Comparison of ENCODE assay signal across 13 mouse cellular contexts in genomic region chr7:105783861-105784260, GRCm38 (mm10). TPM values are rescaled to one million over a fixed set of nuclear protein-coding genes. Genes with fewer than 3 reads are reported as not detected.
A peak's percentile ranks its signal among the peaks of the same experiment; 100 is the strongest.
DNase-seq lines count a peak whose midpoint lies in the region; ATAC-seq lines count a peak whose summit lies in the region.
"Had no signal": no experiment of that assay in that cellular context is flagged by ENCODE, and none has a peak within 500 bp of the region (broad histone marks: within the 10 kb centered on the region; RNA-seq: fewer than 3 reads in every experiment).

No protein-coding gene starts in this region.

- WGBS in heart, embryonic 15.5 days = 42% methylated on average over 4 of the region's 4 CpGs
- 50% methylated on average over 4 of the region's 4 CpGs for WGBS in midbrain, embryonic 13.5 days
- WGBS in midbrain, embryonic 10.5 days = 47% methylated on average over 4 of the region's 4 CpGs
- WGBS in hindbrain, embryonic 15.5 days = 45% methylated on average over 4 of the region's 4 CpGs

- no peaks in the 10 kb centered on the region for H3K36me3 ChIP-seq in heart, embryonic 15.5 days
- H3K36me3 ChIP-seq in midbrain, embryonic 13.5 days = peaks cover 60% of the 10 kb centered on the region
- peaks cover 57% of the 10 kb centered on the region for H3K36me3 ChIP-seq in midbrain, embryonic 10.5 days
- peaks cover 24% of the 10 kb centered on the region for H3K36me3 ChIP-seq in hindbrain, embryonic 15.5 days
- H3K36me3 ChIP-seq: intestine, embryonic 15.5 days; liver, embryonic 15.5 days had no signal

- no peak overlapping the region for H3K27ac ChIP-seq in heart, embryonic 15.5 days
- H3K27ac ChIP-seq in midbrain, embryonic 13.5 days = no peak overlapping the region
- no peak overlapping the region for H3K27ac ChIP-seq in midbrain, embryonic 10.5 days (replicated peaks)
- H3K27ac ChIP-seq in hindbrain, embryonic 15.5 days (replicated peaks) = no peak overlapping the region
- H3K27ac ChIP-seq: intestine, embryonic 15.5 days; liver, embryonic 15.5 days had no signal

- peaks cover 3% of the 10 kb centered on the region; the same call in 1 of the 2 replicates for H3K27me3 ChIP-seq in heart, embryonic 15.5 days
- no peaks in the 10 kb centered on the region for H3K27me3 ChIP-seq in midbrain, embryonic 13.5 days
- peaks cover 18% of the 10 kb centered on the region for H3K27me3 ChIP-seq in midbrain, embryonic 10.5 days (ENCODE audit: low read depth, poor library complexity, severe bottlenecking)
- no peaks in the 10 kb centered on the region for H3K27me3 ChIP-seq in hindbrain, embryonic 15.5 days
- H3K27me3 ChIP-seq: intestine, embryonic 15.5 days had no signal

- H3K4me2 ChIP-seq in heart, embryonic 15.5 days = peak overlapping the region; percentile 23; the same call in 1 of the 2 replicates
- peak overlapping the region; percentile 80 for H3K4me2 ChIP-seq in midbrain, embryonic 13.5 days (replicated peaks)
- H3K4me2 ChIP-seq in hindbrain, embryonic 15.5 days = peak overlapping the region; percentile 86
- H3K4me2 ChIP-seq: liver, embryonic 15.5 days had no signal

- H3K9me3 ChIP-seq in heart, embryonic 15.5 days (replicated peaks) = no peaks in the 10 kb centered on the region
- H3K9me3 ChIP-seq in midbrain, embryonic 13.5 days = no peaks in the 10 kb centered on the region
- H3K9me3 ChIP-seq in midbrain, embryonic 10.5 days (replicated peaks) = no peaks in the 10 kb centered on the region
- no peaks in the 10 kb centered on the region for H3K9me3 ChIP-seq in hindbrain, embryonic 15.5 days
- H3K9me3 ChIP-seq: intestine, embryonic 15.5 days; liver, embryonic 15.5 days had no signal

- intact Hi-C loops in left cerebral cortex, postnatal 14 days (cut with DNase I) = no loop called here

- peaks cover 30% of the 10 kb centered on the region for H3K4me1 ChIP-seq in heart, embryonic 15.5 days (replicated peaks)
- H3K4me1 ChIP-seq in midbrain, embryonic 13.5 days (replicated peaks) = peaks cover 56% of the 10 kb centered on the region
- H3K4me1 ChIP-seq in midbrain, embryonic 10.5 days = peaks cover 65% of the 10 kb centered on the region
- H3K4me1 ChIP-seq in hindbrain, embryonic 15.5 days (replicated peaks) = peaks cover 67% of the 10 kb centered on the region

- ATAC-seq in heart, embryonic 15.5 days (replicated peaks; ENCODE audit: insufficient number of reproducible peaks, insufficient read depth, low FRiP score, low read depth) = no peak
- ATAC-seq in midbrain, embryonic 13.5 days = no peak
- ATAC-seq in hindbrain, embryonic 15.5 days (ENCODE audit: low FRiP score, low read depth) = no peak
- ATAC-seq: CD4-positive, CD25-positive, alpha-beta regulatory T cell, adult 4 months; intestine, embryonic 15.5 days had no signal

- H3K9ac ChIP-seq in heart, embryonic 15.5 days = no peak overlapping the region
- H3K9ac ChIP-seq in midbrain, embryonic 13.5 days (replicated peaks) = peak overlapping the region; percentile 62
- no peak overlapping the region for H3K9ac ChIP-seq in hindbrain, embryonic 15.5 days
- H3K9ac ChIP-seq: intestine, embryonic 15.5 days; liver, embryonic 15.5 days had no signal

- no peak overlapping the region for H3K4me3 ChIP-seq in heart, embryonic 15.5 days
- peak overlapping the region; percentile 80 for H3K4me3 ChIP-seq in midbrain, embryonic 13.5 days (replicated peaks)
- H3K4me3 ChIP-seq in midbrain, embryonic 10.5 days = no peak overlapping the region
- no peak overlapping the region for H3K4me3 ChIP-seq in hindbrain, embryonic 15.5 days
- H3K4me3 ChIP-seq: intestine, embryonic 15.5 days; liver, embryonic 15.5 days had no signal

- no peak for DNase-seq in heart, adult 8-10 months (ENCODE audit: low spot score)
- no peak for DNase-seq in midbrain, embryonic 10.5 days (ENCODE audit: low spot score)
- DNase-seq in MN1 (ENCODE audit: low spot score) = no peak
- no peak for DNase-seq in left cerebral cortex, postnatal 14 days (ENCODE audit: low spot score in 2 of 2)
- DNase-seq: cerebellum, adult 9-10 months; retina, postnatal 1 day; spleen, adult 18-20 months had no signal

RNA-seq across cellular contexts. Expression of gene Dchs1, which starts 3.6 kb away (rescaled TPM):
- 3.4 and 5.9 TPM in 2 replicates for polyA plus RNA-seq in heart, embryonic 15.5 days (2015; fragmentation: Nextera tagmentation; extraction: Ambion mirVana)
- 1 to 10 TPM; 4.3 to 8.7 (median 7.3) TPM for total RNA-seq in heart, adult 8-10 months (2022)
- 16.8 and 20.5 TPM in 2 replicates for polyA plus RNA-seq in midbrain, embryonic 13.5 days (2015; fragmentation: Nextera tagmentation; extraction: Ambion mirVana)
- 6.7 and 10.1 TPM in 2 replicates for polyA plus RNA-seq in midbrain, embryonic 10.5 days (2016; fragmentation: Nextera tagmentation; extraction: Ambion mirVana)
- 14.3 and 14.8 TPM in 2 replicates for polyA plus RNA-seq in hindbrain, embryonic 15.5 days (2015; fragmentation: Nextera tagmentation; extraction: Ambion mirVana)
- total RNA-seq in left cerebral cortex, postnatal 14 days (2021) = 10 to 100 TPM; 16.4 to 18.7 TPM
- polyA plus RNA-seq: CD4-positive, CD25-positive, alpha-beta regulatory T cell, adult 4 months had no signal

RNA-seq across cellular contexts. Expression of gene Mrpl17, which starts 27.0 kb away (rescaled TPM):
- 180 and 222 TPM in 2 replicates for polyA plus RNA-seq in heart, embryonic 15.5 days (2015; fragmentation: Nextera tagmentation; extraction: Ambion mirVana)
- total RNA-seq in heart, adult 8-10 months (2022) = 100 to 1,000 TPM; 123 to 132 (median 127) TPM
- 201 and 217 TPM in 2 replicates for polyA plus RNA-seq in midbrain, embryonic 13.5 days (2015; fragmentation: Nextera tagmentation; extraction: Ambion mirVana)
- polyA plus RNA-seq in midbrain, embryonic 10.5 days (2016; fragmentation: Nextera tagmentation; extraction: Ambion mirVana) = 293 and 320 TPM in 2 replicates
- 178 and 195 TPM in 2 replicates for polyA plus RNA-seq in hindbrain, embryonic 15.5 days (2015; fragmentation: Nextera tagmentation; extraction: Ambion mirVana)
- total RNA-seq in left cerebral cortex, postnatal 14 days (2021) = 100 to 1,000 TPM; 115 to 117 TPM

RNA-seq across cellular contexts. Expression of gene Tpp1, which starts 31.8 kb away (rescaled TPM):
- polyA plus RNA-seq in heart, embryonic 15.5 days (2015; fragmentation: Nextera tagmentation; extraction: Ambion mirVana) = 72.8 and 77.1 TPM in 2 replicates
- total RNA-seq in heart, adult 8-10 months (2022) = 10 to 100 TPM; 39.0 to 57.8 (median 45.5) TPM
- 35.6 and 41.1 TPM in 2 replicates for polyA plus RNA-seq in midbrain, embryonic 13.5 days (2015; fragmentation: Nextera tagmentation; extraction: Ambion mirVana)
- polyA plus RNA-seq in midbrain, embryonic 10.5 days (2016; fragmentation: Nextera tagmentation; extraction: Ambion mirVana) = 66.1 and 66.9 TPM in 2 replicates
- polyA plus RNA-seq in hindbrain, embryonic 15.5 days (2015; fragmentation: Nextera tagmentation; extraction: Ambion mirVana) = 45.7 and 46.2 TPM in 2 replicates
- 10 to 100 TPM; 43.8 to 46.5 TPM for total RNA-seq in left cerebral cortex, postnatal 14 days (2021)

RNA-seq across cellular contexts. Expression of gene Taf10, which starts 39.7 kb away (rescaled TPM):
- 90.0 and 105 TPM in 2 replicates for polyA plus RNA-seq in heart, embryonic 15.5 days (2015; fragmentation: Nextera tagmentation; extraction: Ambion mirVana)
- total RNA-seq in heart, adult 8-10 months (2022) = 100 to 1,000 TPM; 102 to 119 (median 112) TPM
- polyA plus RNA-seq in midbrain, embryonic 13.5 days (2015; fragmentation: Nextera tagmentation; extraction: Ambion mirVana) = 109 and 127 TPM in 2 replicates
- 160 and 188 TPM in 2 replicates for polyA plus RNA-seq in midbrain, embryonic 10.5 days (2016; fragmentation: Nextera tagmentation; extraction: Ambion mirVana)
- polyA plus RNA-seq in hindbrain, embryonic 15.5 days (2015; fragmentation: Nextera tagmentation; extraction: Ambion mirVana) = 100 and 110 TPM in 2 replicates
- total RNA-seq in left cerebral cortex, postnatal 14 days (2021) = 100 to 1,000 TPM; 129 to 151 TPM

RNA-seq across cellular contexts. Expression of gene Rrp8, which starts 46.7 kb away (rescaled TPM):
- 18.7 and 23.2 TPM in 2 replicates for polyA plus RNA-seq in heart, embryonic 15.5 days (2015; fragmentation: Nextera tagmentation; extraction: Ambion mirVana)
- 10 to 100 TPM in 3 of 4 experiments, 1 to 10 TPM in 1; 8.8 to 10.4 (median 10.2) TPM for total RNA-seq in heart, adult 8-10 months (2022)
- 29.2 and 30.5 TPM in 2 replicates for polyA plus RNA-seq in midbrain, embryonic 13.5 days (2015; fragmentation: Nextera tagmentation; extraction: Ambion mirVana)
- 35.4 and 44.0 TPM in 2 replicates for polyA plus RNA-seq in midbrain, embryonic 10.5 days (2016; fragmentation: Nextera tagmentation; extraction: Ambion mirVana)
- polyA plus RNA-seq in hindbrain, embryonic 15.5 days (2015; fragmentation: Nextera tagmentation; extraction: Ambion mirVana) = 24.9 and 26.0 TPM in 2 replicates
- 10 to 100 TPM; 10.1 to 15.2 TPM for total RNA-seq in left cerebral cortex, postnatal 14 days (2021)

Comparison
In these comparisons a context has a peak if more than half of its experiments do, and no peak if none do; other contexts are left out.
1. H3K4me2 ChIP-seq: peak in every context shown above with its lines; median percentile 86 in hindbrain, embryonic 15.5 days; 80 in midbrain, embryonic 13.5 days; 23 in heart, embryonic 15.5 days.